Mouse (Mus musculus): ENCODE results near the gene Naa25.

GRCm38 (mm10) chr5:121395621-121396020, 2.1 kb upstream of the Naa25 start:
- no peak for TF ChIP-seq POLR2A (IDR thresholded peaks at IDR 0.05; ENCODE audit: control insufficient read depth, extremely low read depth, insufficient read depth, low read length, poor library complexity)
- no peak for TF ChIP-seq CTCF (IDR thresholded peaks at IDR 0.05; ENCODE audit: borderline replicate concordance, control insufficient read depth, extremely low read depth, insufficient read depth, low read length, poor library complexity)
